Mouse (Mus musculus): Measurements from ENCODE around the gene Gm9964.
"Not testable (repeated sequence)": the region's sequence is repeated elsewhere in the genome, so short reads cannot be mapped to it uniquely, and the experiment has no call there.

The Gm9964 gene

GRCm38 (mm10) chr11:79296167-79296566, 539 bp downstream of the Gm9964 start:
- no peak for DNase-seq

GRCm38 (mm10) chr11:79293971-79294370, 2.7 kb downstream of the Gm9964 start:
- DNase-seq = no peak

GRCm38 (mm10) chr11:79293025-79293424, 3.7 kb downstream of the Gm9964 start:
- DNase-seq = no peak

GRCm38 (mm10) chr11:79292130-79292529, 4.6 kb downstream of the Gm9964 start:
- no peak for DNase-seq

GRCm38 (mm10) chr11:79291651-79292050, 5.1 kb downstream of the Gm9964 start:
- no peak for DNase-seq

- DNase-seq = no peak
Observed at GRCm38 (mm10) chr11:79290473-79290872, 6.2 kb downstream of the Gm9964 start.

- no peak for DNase-seq
Observed at GRCm38 (mm10) chr11:79288913-79289640, 7.6 kb downstream of the Gm9964 start.

- DNase-seq = no peak
Observed at GRCm38 (mm10) chr11:79288278-79288843, 8.3 kb downstream of the Gm9964 start.

- no peak for DNase-seq
Observed at GRCm38 (mm10) chr11:79287447-79287846, 9.3 kb downstream of the Gm9964 start.

- no peak for DNase-seq
Observed at GRCm38 (mm10) chr11:79286305-79286799, 10.4 kb downstream of the Gm9964 start.

GRCm38 (mm10) chr11:79283350-79284030, 13.2 kb downstream of the Gm9964 start:
- no peak for DNase-seq

- no peak for DNase-seq
Observed at GRCm38 (mm10) chr11:79281396-79281795, 15.3 kb downstream of the Gm9964 start.

GRCm38 (mm10) chr11:79279732-79280405, 16.8 kb downstream of the Gm9964 start:
- DNase-seq = no peak

GRCm38 (mm10) chr11:79273757-79274156, 22.9 kb downstream of the Gm9964 start:
- no peak for DNase-seq

GRCm38 (mm10) chr11:79273039-79273438, 23.7 kb downstream of the Gm9964 start:
- no peak for DNase-seq

GRCm38 (mm10) chr11:79267171-79267570, 29.5 kb downstream of the Gm9964 start:
- no peak for DNase-seq

- DNase-seq = no peak
Observed at GRCm38 (mm10) chr11:79264376-79264775, 32.3 kb downstream of the Gm9964 start.

- not testable (repeated sequence) for DNase-seq
Observed at GRCm38 (mm10) chr11:79260126-79260525, 36.6 kb downstream of the Gm9964 start.

- no peak for DNase-seq
Observed at GRCm38 (mm10) chr11:79258738-79259137, 38.0 kb downstream of the Gm9964 start.

- peak; percentile 89 for DNase-seq
Observed at GRCm38 (mm10) chr11:79254391-79255098, 42.2 kb downstream of the Gm9964 start, which contains the start of gene Wsb1. Gene Wsb1 (minus strand): TSS chr11:79254671.

- DNase-seq = peak; percentile 29
Observed at GRCm38 (mm10) chr11:79253542-79254390, 42.9 kb downstream of the Gm9964 start.

Data from right cerebral cortex, adult 18-20 months (tissue).